Mouse (Mus musculus) E14TG2a.4 (cell line): ENCODE data around the gene Mydgf.

ENCODE experiments used
- H3K27me3 ChIP-seq: 2 replicates; pipeline ENCODE4 v1.6.1; 2014; ENCODE audit warnings: low read length, control low read depth; ENCODE audit not compliant: insufficient read depth
- H3K36me3 ChIP-seq: 2 replicates; pipeline ENCODE4 v1.6.1; 2014; ENCODE audit warnings: low read length, control low read depth; ENCODE audit not compliant: insufficient read depth
- H3K4me1 ChIP-seq: replicated peaks from 2 replicates; pipeline ENCODE4 v1.6.1; 2014; ENCODE audit warnings: low read depth, low read length, control low read depth
- H3K4me3 ChIP-seq: replicated peaks from 2 replicates; pipeline ENCODE4 v1.5.1; 2014; ENCODE audit warnings: mild to moderate bottlenecking, low read length
- H3K9me3 ChIP-seq: 2 replicates; pipeline ENCODE4 v1.6.1; 2014; ENCODE audit warnings: low read length, control low read depth
- CTCF ChIP-seq: conservative IDR thresholded peaks from 2 replicates; pipeline ENCODE4 v1.5.1; 2014; ENCODE audit warnings: low read length
- NANOG ChIP-seq: IDR thresholded peaks from 2 replicates; pipeline ENCODE4 v1.6.1; 2014; ENCODE audit warnings: borderline replicate concordance, low read length, mixed read lengths
- POU5F1 ChIP-seq: IDR thresholded peaks from 2 replicates; pipeline ENCODE4 v1.6.1; 2014; ENCODE audit warnings: low read length, borderline replicate concordance

The Mydgf gene

DNA sequence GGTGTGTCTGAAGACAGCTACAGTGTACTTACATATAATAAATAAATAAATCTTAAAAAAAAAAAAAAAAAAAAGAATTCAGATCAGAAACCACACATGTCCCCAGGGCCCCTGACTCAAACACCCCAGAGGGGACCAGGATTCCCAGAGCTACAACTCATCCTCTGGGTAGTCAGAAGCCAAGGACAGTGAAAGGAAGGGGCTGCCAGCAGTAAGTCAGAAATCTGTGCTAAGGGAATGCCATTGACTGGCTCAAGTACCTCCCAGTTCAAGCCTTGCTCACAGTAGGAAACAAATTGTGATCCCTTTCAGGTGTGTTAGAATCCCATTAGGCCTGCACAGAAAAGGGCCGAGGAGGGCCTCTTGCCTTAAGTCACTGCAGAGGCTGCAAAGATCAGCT, 30.5 kb upstream of the Mydgf start:
- no peak overlapping the region for H3K4me3 ChIP-seq
- TF ChIP-seq NANOG (no peak), CTCF (no peak), POU5F1 (no peak)
- no peaks in the 10 kb centered on the region for H3K9me3 ChIP-seq
- H3K27me3 ChIP-seq: no peaks in the 10 kb centered on the region
- H3K4me1 ChIP-seq: peaks cover 35% of the 10 kb centered on the region
- H3K36me3 ChIP-seq: peaks cover 64% of the 10 kb centered on the region

- no peak for TF ChIP-seq CTCF
- no peak for TF ChIP-seq POU5F1
- no peak for TF ChIP-seq NANOG
These were observed 29.0 kb upstream of the Mydgf start for GRCm38 (mm10) chr17:56212676-56213075.

GRCm38 (mm10) chr17:56211090-56211489, 27.4 kb upstream of the Mydgf start:
- no peaks in the 10 kb centered on the region for H3K9me3 ChIP-seq
- peaks cover 24% of the 10 kb centered on the region for H3K4me1 ChIP-seq
- TF ChIP-seq NANOG (no peak), CTCF (no peak), POU5F1 (no peak)
- no peaks in the 10 kb centered on the region for H3K27me3 ChIP-seq
- H3K4me3 ChIP-seq: no peak overlapping the region
- H3K36me3 ChIP-seq: peaks cover 83% of the 10 kb centered on the region

More at GRCm38 (mm10) chr17:56212676-56213075, 29.0 kb upstream of the Mydgf start:
- Histone ChIP-seq H3K9me3 (no peaks in the 10 kb centered on the region), H3K4me1 (peaks cover 30% of the 10 kb centered on the region), H3K4me3 (no peak overlapping the region), H3K36me3 (peaks cover 80% of the 10 kb centered on the region), H3K27me3 (no peaks in the 10 kb centered on the region)

- Histone ChIP-seq H3K9me3 (no peaks in the 10 kb centered on the region), H3K36me3 (peaks cover 93% of the 10 kb centered on the region), H3K4me1 (peaks cover 41% of the 10 kb centered on the region), H3K4me3 (no peak overlapping the region), H3K27me3 (no peaks in the 10 kb centered on the region)
- TF ChIP-seq CTCF: no peak
These were observed 25.1 kb upstream of the Mydgf start for GRCm38 (mm10) chr17:56208821-56209220.

DNA sequence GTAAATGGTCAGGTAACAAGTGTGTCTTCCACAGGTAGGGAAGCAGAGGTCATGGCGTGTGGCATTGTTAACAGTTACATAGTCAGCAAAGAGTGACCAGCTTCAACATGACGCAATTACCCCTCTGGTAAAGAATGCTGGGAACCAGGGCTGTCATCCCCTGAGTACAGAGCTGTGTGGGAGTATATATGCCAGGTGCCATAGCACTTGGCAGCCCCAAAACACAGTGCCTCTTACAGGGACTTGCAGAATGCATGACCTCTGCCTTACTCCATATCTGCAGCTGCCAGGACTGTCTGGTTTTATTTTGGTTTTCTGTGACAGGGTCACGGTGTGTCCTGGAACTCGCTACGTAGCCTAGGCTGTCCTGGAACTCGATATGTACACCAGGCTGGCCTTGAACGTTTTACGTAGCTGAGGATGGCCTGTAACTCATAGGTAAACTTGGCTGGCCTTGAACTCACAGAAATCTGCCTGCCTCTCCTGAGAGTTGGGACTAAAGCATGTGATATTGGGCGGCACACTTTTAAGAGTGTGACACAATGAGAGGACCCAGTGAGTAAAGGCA, 24.3 kb upstream of the Mydgf start:
- peaks cover 39% of the 10 kb centered on the region for H3K4me1 ChIP-seq
- H3K4me3 ChIP-seq: no peak overlapping the region
- H3K9me3 ChIP-seq: no peaks in the 10 kb centered on the region
- peaks cover 98% of the 10 kb centered on the region for H3K36me3 ChIP-seq
- H3K27me3 ChIP-seq: no peaks in the 10 kb centered on the region
- TF ChIP-seq NANOG (no peak), CTCF (no peak)

GRCm38 (mm10) chr17:56206986-56207674, 23.4 kb upstream of the Mydgf start:
- TF ChIP-seq POU5F1 (no peak), CTCF (no peak), NANOG (no peak)

GRCm38 (mm10) chr17:56206276-56206884, 22.7 kb upstream of the Mydgf start:
- Histone ChIP-seq H3K4me3 (no peak overlapping the region), H3K36me3 (peaks cover 98% of the 10 kb centered on the region), H3K27me3 (no peaks in the 10 kb centered on the region), H3K4me1 (peaks cover 26% of the 10 kb centered on the region), H3K9me3 (no peaks in the 10 kb centered on the region)
- no peak for TF ChIP-seq CTCF
- TF ChIP-seq NANOG: no peak
- no peak for TF ChIP-seq POU5F1

More at GRCm38 (mm10) chr17:56206986-56207674, 23.4 kb upstream of the Mydgf start:
- Histone ChIP-seq H3K4me3 (no peak overlapping the region), H3K4me1 (peaks cover 31% of the 10 kb centered on the region), H3K36me3 (peaks cover 100% of the 10 kb centered on the region), H3K27me3 (no peaks in the 10 kb centered on the region), H3K9me3 (no peaks in the 10 kb centered on the region)

GRCm38 (mm10) chr17:56203729-56204128, 20.0 kb upstream of the Mydgf start:
- Histone ChIP-seq H3K36me3 (peaks cover 91% of the 10 kb centered on the region), H3K9me3 (no peaks in the 10 kb centered on the region), H3K4me1 (peaks cover 22% of the 10 kb centered on the region), H3K4me3 (no peak overlapping the region), H3K27me3 (no peaks in the 10 kb centered on the region)
- TF ChIP-seq CTCF (no peak), POU5F1 (no peak), NANOG (no peak)

- Histone ChIP-seq H3K36me3 (peaks cover 91% of the 10 kb centered on the region), H3K9me3 (no peaks in the 10 kb centered on the region), H3K27me3 (no peaks in the 10 kb centered on the region), H3K4me3 (no peak overlapping the region), H3K4me1 (peaks cover 22% of the 10 kb centered on the region)
- TF ChIP-seq POU5F1: no peak
- TF ChIP-seq NANOG: no peak
- TF ChIP-seq CTCF: no peak
These were observed 18.8 kb upstream of the Mydgf start for GRCm38 (mm10) chr17:56202476-56202875.
